Mouse (Mus musculus) bone marrow macrophage, adult 2 months (primary cell): ENCODE measurements around the gene Samd7.

Experiments
- CTCF ChIP-seq: IDR thresholded peaks from 2 replicates; pipeline ENCODE4 v1.5.1; 2012; ENCODE audit warnings: low read depth, mild to moderate bottlenecking, low read length, moderate library complexity
- POLR2A ChIP-seq: IDR thresholded peaks from 2 replicates; pipeline ENCODE4 v1.6.1; 2012; ENCODE audit warnings: mild to moderate bottlenecking, low read depth, low read length, borderline replicate concordance

- TF ChIP-seq CTCF = no peak
- no peak for TF ChIP-seq POLR2A
Measured at GRCm38 (mm10) chr3:30772631-30773030, 26.5 kb downstream of the Samd7 start.
